ENCODE assay signal across 8 mouse cellular contexts in genomic region chr14:72783248-72783647, GRCm38 (mm10).
DNase-seq lines count a peak whose midpoint lies in the region; ATAC-seq lines count a peak whose summit lies in the region.

No protein-coding gene starts in this region.

- DNase-seq in frontal cortex, postnatal 36 days (ENCODE audit: low spot score in 2 of 2) = peak; percentile 22 to 30
- no peak for DNase-seq in frontal cortex, postnatal 25 days (ENCODE audit: low spot score in 2 of 2)
- peak; percentile 27 for DNase-seq in Muller cell, postnatal 12 days (ENCODE audit: inconsistent ontology term)
- peak; percentile 65 for DNase-seq in lung, adult 18-20 months
- peak; percentile 21 for DNase-seq in splenic B cell, adult 2 months (ENCODE audit: low read depth, low spot score)
- DNase-seq in embryo, embryonic 9.5 days (ENCODE audit: extremely low spot score) = no peak

- WGBS in heart, embryonic 12.5 days = 32% methylated on average over 9 of the region's 9 CpGs
- 67% methylated on average over 9 of the region's 9 CpGs for WGBS in hindbrain, embryonic 13.5 days

- peak; percentile 51; the same call in 1 of the 2 replicates for ATAC-seq in heart, embryonic 12.5 days (ENCODE audit: insufficient number of reproducible peaks, low FRiP score)
- ATAC-seq in hindbrain, embryonic 13.5 days (ENCODE audit: low FRiP score) = no peak

- H3K9me3 ChIP-seq in heart, embryonic 12.5 days (replicated peaks) = no peaks in the 10 kb centered on the region
- H3K9me3 ChIP-seq in hindbrain, embryonic 13.5 days = no peaks in the 10 kb centered on the region

- no peaks in the 10 kb centered on the region for H3K36me3 ChIP-seq in heart, embryonic 12.5 days
- no peaks in the 10 kb centered on the region for H3K36me3 ChIP-seq in splenic B cell, adult 2 months (ENCODE audit: control insufficient read depth, insufficient read depth, low read length, poor library complexity, severe bottlenecking)
- H3K36me3 ChIP-seq in hindbrain, embryonic 13.5 days = no peaks in the 10 kb centered on the region

- no peak overlapping the region for H3K4me2 ChIP-seq in heart, embryonic 12.5 days
- H3K4me2 ChIP-seq in hindbrain, embryonic 13.5 days = no peak overlapping the region

- no peak overlapping the region for H3K9ac ChIP-seq in heart, embryonic 12.5 days
- H3K9ac ChIP-seq in hindbrain, embryonic 13.5 days = no peak overlapping the region

- no peak overlapping the region for H3K27ac ChIP-seq in heart, embryonic 12.5 days (ENCODE audit: poor library complexity, severe bottlenecking)
- H3K27ac ChIP-seq in hindbrain, embryonic 13.5 days = no peak overlapping the region

- H3K4me1 ChIP-seq in heart, embryonic 12.5 days (replicated peaks) = no peaks in the 10 kb centered on the region; the same call in 1 of the 2 replicates
- no peaks in the 10 kb centered on the region for H3K4me1 ChIP-seq in hindbrain, embryonic 13.5 days (replicated peaks)

- no peak overlapping the region for H3K4me3 ChIP-seq in heart, embryonic 12.5 days
- H3K4me3 ChIP-seq in hindbrain, embryonic 13.5 days = no peak overlapping the region

- H3K27me3 ChIP-seq in heart, embryonic 12.5 days (replicated peaks) = no peaks in the 10 kb centered on the region
- no peaks in the 10 kb centered on the region for H3K27me3 ChIP-seq in splenic B cell, adult 2 months (ENCODE audit: control insufficient read depth, insufficient read depth, low read length, poor library complexity, severe bottlenecking)
- H3K27me3 ChIP-seq in hindbrain, embryonic 13.5 days = no peaks in the 10 kb centered on the region

Comparison
In these comparisons a context has a peak if more than half of its experiments do, and no peak if none do; other contexts are left out.
1. DNase-seq: peak in frontal cortex, postnatal 36 days (2 of 2), Muller cell, postnatal 12 days (single experiment), lung, adult 18-20 months (2 of 2) and splenic B cell, adult 2 months (single experiment); none in frontal cortex, postnatal 25 days (0 of 2) and embryo, embryonic 9.5 days (single experiment).